Mouse (Mus musculus): ENCODE measurements around the gene Tenm4.

DNA sequence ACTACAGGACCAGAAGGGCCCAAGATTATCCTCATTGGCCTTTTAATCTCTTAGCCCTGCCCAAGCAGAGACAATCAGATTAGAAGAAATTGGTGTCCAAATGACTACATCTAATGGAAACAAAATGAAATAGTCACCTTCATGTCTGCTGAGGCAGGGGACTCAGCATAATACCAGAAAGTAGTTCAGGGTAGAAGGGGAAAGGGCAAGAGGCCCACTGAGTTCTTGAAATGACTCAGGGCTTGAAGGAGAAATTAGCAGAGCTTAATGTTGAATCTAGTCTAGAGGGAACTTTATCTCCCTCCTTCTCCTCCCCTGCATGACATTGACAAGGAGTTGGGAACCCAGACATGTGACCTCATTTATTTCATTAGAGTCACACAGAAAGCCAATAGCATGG, 643.5 kb downstream of the Tenm4 start:
- TF ChIP-seq POLR2A (IDR thresholded peaks at IDR 0.05; ENCODE audit: borderline replicate concordance, insufficient read depth, low read length) = no peak
- no peak for TF ChIP-seq CTCF (IDR thresholded peaks at IDR 0.05; ENCODE audit: borderline replicate concordance, insufficient read depth, low read depth, low read length)
